Mouse (Mus musculus): ENCODE data around the gene Gm49369. TPM values are rescaled to one million over a fixed set of nuclear protein-coding genes. Genes with fewer than 3 reads are reported as not detected.

Gene Gm49369
- polyA plus RNA-seq, 1 experiment from 2014 or later: not detected

- Histone ChIP-seq H3K27ac (ENCODE audit: low read depth, low read length) (no peak overlapping the region), H3K4me2 (replicated peaks; ENCODE audit: low read depth, low read length) (no peak overlapping the region), H3K9me3 (ENCODE audit: control insufficient read depth, low read length) (no peaks in the 10 kb centered on the region), H3K9ac (ENCODE audit: low read depth, low read length) (no peak overlapping the region), H3K27me3 (ENCODE audit: control insufficient read depth, insufficient read depth, low read length) (no peaks in the 10 kb centered on the region), H3K36me3 (ENCODE audit: control insufficient read depth, insufficient read depth, low read length) (peaks cover 10% of the 10 kb centered on the region; the same call in 1 of the 2 replicates), H3K4me1 (replicated peaks; ENCODE audit: control insufficient read depth, insufficient read depth, low read length) (no peaks in the 10 kb centered on the region), H3K4me3 (ENCODE audit: low read depth, low read length) (no peak overlapping the region)
- no peak for DNase-seq (ENCODE audit: low spot score)
- no peak for ATAC-seq (ENCODE audit: low FRiP score)
- 80% methylated on average over 6 of the region's 6 CpGs for WGBS
Measured at GRCm38 (mm10) chr7:142379186-142379585, 3.3 kb downstream of the Gm49369 start.

DNA sequence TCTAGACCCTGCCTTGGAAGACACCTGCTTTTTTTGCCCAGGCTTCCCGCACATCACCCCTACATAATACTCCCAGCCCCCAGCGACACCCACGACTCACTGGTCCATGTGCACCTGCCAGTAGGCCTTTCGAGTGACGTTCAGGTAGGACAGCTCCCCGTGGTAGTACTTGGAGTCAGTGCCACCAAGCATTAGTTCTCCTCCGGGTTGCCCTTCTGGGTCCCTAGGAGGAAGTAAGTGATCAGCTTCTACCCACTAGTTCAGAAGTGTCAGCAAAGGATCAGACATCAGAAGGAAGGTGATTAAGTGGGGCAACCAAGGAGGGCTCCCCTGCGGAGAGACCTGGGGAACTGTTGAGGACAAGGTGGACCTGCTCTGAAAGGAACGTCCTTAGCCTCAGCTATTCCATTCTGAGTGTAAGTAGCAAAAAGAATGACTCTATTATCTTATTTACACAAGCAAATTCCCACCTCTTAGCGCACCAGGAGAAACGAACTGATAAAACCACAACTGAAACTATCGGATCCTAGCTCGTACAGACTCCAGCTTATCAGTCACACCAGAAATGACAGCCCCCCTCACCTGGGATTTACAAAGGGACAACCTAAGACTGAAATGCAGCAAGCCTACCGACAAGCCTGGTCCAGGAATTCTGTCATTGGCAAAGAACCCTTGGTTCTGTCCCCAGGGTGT lies 5.1 kb downstream of the Gm49369 start:
- Histone ChIP-seq H3K27me3 (ENCODE audit: control insufficient read depth, insufficient read depth, low read length) (peaks cover 10% of the 10 kb centered on the region), H3K4me2 (replicated peaks; ENCODE audit: low read depth, low read length) (no peak overlapping the region), H3K4me1 (replicated peaks; ENCODE audit: control insufficient read depth, insufficient read depth, low read length) (no peaks in the 10 kb centered on the region), H3K9ac (ENCODE audit: low read depth, low read length) (no peak overlapping the region), H3K36me3 (ENCODE audit: control insufficient read depth, insufficient read depth, low read length) (peaks cover 10% of the 10 kb centered on the region; the same call in 1 of the 2 replicates), H3K4me3 (ENCODE audit: low read depth, low read length) (no peak overlapping the region), H3K9me3 (ENCODE audit: control insufficient read depth, low read length) (no peaks in the 10 kb centered on the region), H3K27ac (ENCODE audit: low read depth, low read length) (no peak overlapping the region)
- DNase-seq (ENCODE audit: low spot score): no peak
- WGBS: 92% methylated on average over 14 of the region's 14 CpGs
- ATAC-seq (ENCODE audit: low FRiP score): no peak

DNA sequence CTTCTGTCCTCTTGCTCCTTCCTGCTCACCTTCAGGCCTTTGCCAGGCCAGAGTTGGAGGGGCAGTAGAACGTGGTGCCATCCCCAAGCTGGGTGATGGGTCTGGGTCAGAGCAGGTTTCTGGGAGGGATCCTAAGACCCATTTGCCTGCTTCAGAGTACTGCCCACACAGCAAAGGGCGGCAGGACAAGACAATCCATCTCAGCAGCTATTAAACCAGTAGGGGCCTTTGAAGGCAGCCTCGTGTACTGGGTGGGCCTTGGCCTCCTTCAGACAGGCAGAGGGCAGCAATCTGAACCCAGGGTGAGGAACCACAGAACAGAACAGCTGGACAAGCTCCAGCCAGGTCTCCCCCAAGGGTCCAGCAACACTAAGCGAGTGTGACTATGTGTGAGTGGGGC lies 6.4 kb downstream of the Gm49369 start:
- DNase-seq (ENCODE audit: low spot score) (no peak), ATAC-seq (ENCODE audit: low FRiP score) (no peak)
- Histone ChIP-seq H3K9me3 (ENCODE audit: control insufficient read depth, low read length) (no peaks in the 10 kb centered on the region), H3K4me1 (replicated peaks; ENCODE audit: control insufficient read depth, insufficient read depth, low read length) (no peaks in the 10 kb centered on the region), H3K4me3 (ENCODE audit: low read depth, low read length) (no peak overlapping the region), H3K27ac (ENCODE audit: low read depth, low read length) (no peak overlapping the region), H3K4me2 (replicated peaks; ENCODE audit: low read depth, low read length) (no peak overlapping the region), H3K27me3 (ENCODE audit: control insufficient read depth, insufficient read depth, low read length) (peaks cover 23% of the 10 kb centered on the region), H3K9ac (ENCODE audit: low read depth, low read length) (no peak overlapping the region), H3K36me3 (ENCODE audit: control insufficient read depth, insufficient read depth, low read length) (peaks cover 10% of the 10 kb centered on the region; the same call in 1 of the 2 replicates)
- 86% methylated on average over 4 of the region's 4 CpGs for WGBS

DNA sequence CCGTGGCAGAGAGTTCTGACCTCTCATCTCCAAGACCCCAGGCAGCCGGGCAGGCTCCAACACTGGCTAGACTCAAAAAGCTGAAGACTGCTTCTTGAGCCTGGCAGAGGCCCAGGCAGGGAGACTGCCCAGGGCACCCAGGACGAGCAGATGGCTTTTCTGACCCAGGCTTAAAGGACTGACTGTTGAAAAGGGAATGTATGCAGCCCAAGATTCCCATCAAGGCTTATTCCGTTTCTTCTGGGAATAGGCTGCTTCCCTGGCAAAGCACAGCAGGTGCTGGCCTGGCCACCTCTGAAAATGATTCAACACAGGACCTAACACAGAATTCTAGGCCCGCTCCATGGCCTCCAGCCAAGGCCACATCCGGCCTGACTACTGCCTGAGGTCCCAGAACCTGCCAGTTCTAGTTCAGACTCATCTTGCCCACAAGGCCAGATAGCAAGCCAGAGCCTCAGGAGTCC lies 7.2 kb downstream of the Gm49369 start:
- Histone ChIP-seq H3K27me3 (ENCODE audit: control insufficient read depth, insufficient read depth, low read length) (peaks cover 30% of the 10 kb centered on the region), H3K4me2 (replicated peaks; ENCODE audit: low read depth, low read length) (no peak overlapping the region), H3K4me3 (ENCODE audit: low read depth, low read length) (no peak overlapping the region), H3K27ac (ENCODE audit: low read depth, low read length) (no peak overlapping the region), H3K9me3 (ENCODE audit: control insufficient read depth, low read length) (no peaks in the 10 kb centered on the region), H3K9ac (ENCODE audit: low read depth, low read length) (no peak overlapping the region), H3K36me3 (ENCODE audit: control insufficient read depth, insufficient read depth, low read length) (peaks cover 5% of the 10 kb centered on the region; the same call in 1 of the 2 replicates), H3K4me1 (replicated peaks; ENCODE audit: control insufficient read depth, insufficient read depth, low read length) (no peaks in the 10 kb centered on the region)
- 84% methylated on average over 6 of the region's 6 CpGs for WGBS
- ATAC-seq (ENCODE audit: low FRiP score) (no peak), DNase-seq (ENCODE audit: low spot score) (no peak)

GRCm38 (mm10) chr7:142374413-142375015 lies 8.0 kb downstream of the Gm49369 start:
- DNase-seq (ENCODE audit: low spot score) (no peak), ATAC-seq (ENCODE audit: low FRiP score) (no peak)
- no peak overlapping the region for H3K27ac ChIP-seq (ENCODE audit: low read depth, low read length)
- no peaks in the 10 kb centered on the region for H3K4me1 ChIP-seq (replicated peaks; ENCODE audit: control insufficient read depth, insufficient read depth, low read length)
- H3K4me3 ChIP-seq (ENCODE audit: low read depth, low read length): no peak overlapping the region
- WGBS: 88% methylated on average over 5 of the region's 5 CpGs
- no peak overlapping the region for H3K4me2 ChIP-seq (replicated peaks; ENCODE audit: low read depth, low read length)
- peaks cover 5% of the 10 kb centered on the region; the same call in 1 of the 2 replicates for H3K36me3 ChIP-seq (ENCODE audit: control insufficient read depth, insufficient read depth, low read length)
- no peaks in the 10 kb centered on the region for H3K9me3 ChIP-seq (ENCODE audit: control insufficient read depth, low read length)
- H3K27me3 ChIP-seq (ENCODE audit: control insufficient read depth, insufficient read depth, low read length): peaks cover 30% of the 10 kb centered on the region
- H3K9ac ChIP-seq (ENCODE audit: low read depth, low read length): no peak overlapping the region

GRCm38 (mm10) chr7:142373641-142374412 lies 8.6 kb downstream of the Gm49369 start, which contains the start of gene Ifitm10:
Gene Ifitm10 (minus strand): TSS chr7:142373753.
- Histone ChIP-seq H3K4me1 (replicated peaks; ENCODE audit: control insufficient read depth, insufficient read depth, low read length) (no peaks in the 10 kb centered on the region), H3K9ac (ENCODE audit: low read depth, low read length) (no peak within 1 kb of the TSS), H3K27me3 (ENCODE audit: control insufficient read depth, insufficient read depth, low read length) (peaks cover 30% of the 10 kb centered on the region), H3K4me2 (replicated peaks; ENCODE audit: low read depth, low read length) (no peak within 1 kb of the TSS), H3K4me3 (ENCODE audit: low read depth, low read length) (no peak within 1 kb of the TSS), H3K27ac (ENCODE audit: low read depth, low read length) (no peak within 1 kb of the TSS), H3K9me3 (ENCODE audit: control insufficient read depth, low read length) (no peaks in the 10 kb centered on the region), H3K36me3 (ENCODE audit: control insufficient read depth, insufficient read depth, low read length) (peaks cover 3% of the 10 kb centered on the region; the same call in 1 of the 2 replicates)
- no peak for ATAC-seq (ENCODE audit: low FRiP score)
- DNase-seq (ENCODE audit: low spot score): no peak
- WGBS: 71% methylated on average over 8 of the region's 8 CpGs

DNA sequence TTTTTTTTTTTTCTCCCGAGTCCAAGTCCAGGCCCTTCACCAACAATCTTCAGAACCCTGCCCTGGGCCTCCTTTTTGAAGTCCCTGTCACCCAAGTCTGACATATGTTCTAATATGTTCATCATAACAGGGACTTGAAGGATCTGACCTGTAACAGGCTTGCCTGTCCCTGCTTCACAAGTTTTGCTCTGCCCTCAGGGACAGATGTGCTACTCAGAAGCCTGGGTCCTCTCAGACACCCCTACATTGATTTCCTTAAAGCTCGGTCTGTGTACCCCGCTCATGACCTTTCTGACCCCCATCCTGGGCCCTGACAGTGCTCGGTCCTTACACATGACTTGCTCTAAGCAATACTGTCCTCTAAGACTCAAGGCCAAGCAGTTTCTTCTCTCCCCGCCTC lies 9.4 kb downstream of the Gm49369 start:
- WGBS: 72% methylated on average over 5 of the region's 5 CpGs
- no peak for DNase-seq (ENCODE audit: low spot score)

DNA sequence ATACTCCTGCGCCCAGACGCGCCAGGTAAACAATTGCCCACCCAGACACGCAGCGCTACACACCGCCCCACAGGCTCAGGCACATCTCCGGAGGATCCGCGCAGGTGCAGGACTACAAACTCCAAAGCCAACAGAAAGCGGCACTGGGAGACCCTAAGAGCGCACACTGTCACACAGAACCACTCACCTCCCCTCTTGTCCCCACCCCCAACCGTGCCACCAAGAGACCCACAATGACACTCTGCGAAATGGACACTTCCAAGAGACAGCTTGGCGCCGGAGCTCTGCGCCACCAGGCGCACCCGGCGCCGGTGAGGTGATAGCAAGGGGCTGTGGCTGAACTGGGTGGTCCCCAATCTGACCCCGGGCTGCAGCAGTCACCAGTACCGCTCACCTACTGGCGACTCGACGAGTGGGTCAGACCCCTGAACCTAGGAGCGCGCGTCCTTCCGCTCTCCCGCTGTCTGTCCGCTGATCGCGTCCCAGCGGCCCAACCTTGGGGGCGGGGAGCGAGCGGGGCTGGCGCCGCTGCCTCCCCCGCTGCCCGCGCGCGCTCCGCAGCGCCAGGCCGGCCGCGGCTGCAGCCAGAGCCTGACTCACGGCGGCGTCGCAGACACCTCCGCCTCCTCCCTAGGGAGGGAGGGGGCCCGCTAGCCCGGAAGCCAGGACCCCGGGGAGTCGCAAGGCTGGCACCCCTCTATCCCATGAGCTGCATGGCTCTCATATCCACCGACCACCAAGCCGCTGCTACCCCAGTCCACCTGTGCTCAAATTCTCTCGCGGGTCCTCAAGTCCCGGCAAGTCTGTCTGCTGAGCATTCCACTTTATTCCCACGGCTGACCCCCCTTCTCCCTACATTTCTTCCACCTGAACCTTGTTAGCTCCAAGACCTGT lies 10.5 kb downstream of the Gm49369 start:
- H3K27me3 ChIP-seq (ENCODE audit: control insufficient read depth, insufficient read depth, low read length): peaks cover 30% of the 10 kb centered on the region
- peak; percentile 29 for DNase-seq (ENCODE audit: low spot score)

More for the DNA sequence above, 9.4 kb downstream of the Gm49369 start:
- no peak for ATAC-seq (ENCODE audit: low FRiP score)
- Histone ChIP-seq H3K4me3 (ENCODE audit: low read depth, low read length) (no peak overlapping the region), H3K36me3 (ENCODE audit: control insufficient read depth, insufficient read depth, low read length) (peaks cover 3% of the 10 kb centered on the region; the same call in 1 of the 2 replicates), H3K4me2 (replicated peaks; ENCODE audit: low read depth, low read length) (no peak overlapping the region), H3K27ac (ENCODE audit: low read depth, low read length) (no peak overlapping the region), H3K9me3 (ENCODE audit: control insufficient read depth, low read length) (no peaks in the 10 kb centered on the region), H3K27me3 (ENCODE audit: control insufficient read depth, insufficient read depth, low read length) (peaks cover 30% of the 10 kb centered on the region), H3K4me1 (replicated peaks; ENCODE audit: control insufficient read depth, insufficient read depth, low read length) (no peaks in the 10 kb centered on the region), H3K9ac (ENCODE audit: low read depth, low read length) (no peak overlapping the region)

More for the DNA sequence above, 10.5 kb downstream of the Gm49369 start:
- Histone ChIP-seq H3K4me2 (replicated peaks; ENCODE audit: low read depth, low read length) (peak overlapping the region; percentile 45), H3K9me3 (ENCODE audit: control insufficient read depth, low read length) (no peaks in the 10 kb centered on the region), H3K4me1 (replicated peaks; ENCODE audit: control insufficient read depth, insufficient read depth, low read length) (no peaks in the 10 kb centered on the region), H3K36me3 (ENCODE audit: control insufficient read depth, insufficient read depth, low read length) (no peaks in the 10 kb centered on the region; the same call in 1 of the 2 replicates), H3K4me3 (ENCODE audit: low read depth, low read length) (peak overlapping the region; percentile 28), H3K27ac (ENCODE audit: low read depth, low read length) (no peak overlapping the region), H3K9ac (ENCODE audit: low read depth, low read length) (no peak overlapping the region)
- no peak for ATAC-seq (ENCODE audit: low FRiP score)
- WGBS: 4% methylated on average over 61 of the region's 64 CpGs
